Mouse (Mus musculus): Measurements from ENCODE around the gene Sfxn5.

GRCm38 (mm10) chr6:85372496-85372895 is 39.3 kb upstream of the Sfxn5 start:
- no peak for TF ChIP-seq CTCF (IDR thresholded peaks at IDR 0.05; ENCODE audit: low read depth)
- no peak for TF ChIP-seq EP300 (IDR thresholded peaks at IDR 0.05; ENCODE audit: low read depth)

Measured in liver, embryonic 14.5 days (tissue).